Mouse (Mus musculus): ENCODE measurements around the gene Cnot10.

GRCm38 (mm10) chr9:114554355-114554979, 85.5 kb downstream of the Cnot10 start:
- TF ChIP-seq CTCF (IDR thresholded peaks at IDR 0.05; ENCODE audit: low read depth, low read length) (0 out of 2 replicates have a peak, but pooled peaks have one; percentile 15), POLR2A (IDR thresholded peaks at IDR 0.05; ENCODE audit: extremely low read depth, insufficient read depth, low read length) (no peak)
